Mouse (Mus musculus): ENCODE measurements around the gene Tmc5. TPM values are rescaled to one million over a fixed set of nuclear protein-coding genes. Genes with fewer than 3 reads are reported as not detected.

Tmc5 gene
- not detected for total RNA-seq (2023)

DNA sequence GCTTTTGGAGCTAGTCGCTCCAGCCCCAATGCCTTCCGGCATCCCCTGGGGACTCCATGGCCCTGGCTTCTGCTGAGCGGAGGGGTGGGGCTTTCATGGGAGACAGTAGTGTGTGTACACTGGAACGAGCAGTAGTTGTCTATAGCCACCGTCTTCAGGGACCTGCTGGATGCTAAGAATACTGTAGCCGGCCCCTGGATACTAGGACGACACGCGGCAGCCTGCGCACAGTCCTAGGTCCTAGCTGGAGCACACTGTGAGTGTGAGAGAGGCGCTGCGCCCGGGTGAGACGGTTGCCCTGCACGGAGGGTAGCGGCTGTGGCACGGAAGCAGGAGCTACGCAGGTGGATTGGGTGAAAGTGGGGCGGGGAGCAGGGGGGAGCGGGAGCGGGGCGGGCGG is at the start of gene Tmc5:
Gene Tmc5 (plus strand): TSS at position 97 of the 400 bp plus-strand sequence.

DNA sequence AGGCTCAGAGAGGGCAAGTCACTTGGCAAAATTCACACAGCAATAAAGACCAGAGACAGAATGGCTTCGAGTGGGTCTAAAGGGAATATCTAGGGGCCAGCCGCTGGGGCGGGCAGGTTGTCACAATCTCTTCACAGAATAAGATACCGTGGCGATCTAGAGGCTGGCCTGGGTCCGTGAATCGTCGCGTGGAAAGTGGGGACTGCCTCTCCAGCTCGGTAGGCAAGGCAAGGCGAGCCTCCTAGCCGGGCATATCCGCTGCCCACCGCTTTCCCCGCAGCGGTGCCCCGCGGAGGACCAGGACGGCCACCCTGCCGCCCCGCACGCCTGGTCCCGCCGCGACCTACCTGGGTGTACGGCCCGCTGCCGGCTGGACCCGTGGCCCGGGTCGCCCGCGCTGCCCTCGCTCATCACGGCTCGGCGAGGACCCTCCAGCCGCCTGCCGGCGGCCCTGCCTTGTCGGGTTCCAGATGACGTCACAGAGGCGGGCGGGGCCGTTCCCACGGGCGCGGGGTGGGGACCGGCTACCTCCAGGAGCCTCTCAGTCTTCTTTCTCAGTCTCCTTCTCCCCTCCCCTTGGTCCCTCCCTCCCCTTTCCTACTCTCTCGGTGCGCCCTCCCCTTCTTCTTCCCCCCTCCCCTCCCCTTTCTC is 12.7 kb upstream of the Tmc5 start, which contains the start of gene Tmc7:
Gene Tmc7 (minus strand): TSS at position 480 of the 651 bp plus-strand sequence.

DNA sequence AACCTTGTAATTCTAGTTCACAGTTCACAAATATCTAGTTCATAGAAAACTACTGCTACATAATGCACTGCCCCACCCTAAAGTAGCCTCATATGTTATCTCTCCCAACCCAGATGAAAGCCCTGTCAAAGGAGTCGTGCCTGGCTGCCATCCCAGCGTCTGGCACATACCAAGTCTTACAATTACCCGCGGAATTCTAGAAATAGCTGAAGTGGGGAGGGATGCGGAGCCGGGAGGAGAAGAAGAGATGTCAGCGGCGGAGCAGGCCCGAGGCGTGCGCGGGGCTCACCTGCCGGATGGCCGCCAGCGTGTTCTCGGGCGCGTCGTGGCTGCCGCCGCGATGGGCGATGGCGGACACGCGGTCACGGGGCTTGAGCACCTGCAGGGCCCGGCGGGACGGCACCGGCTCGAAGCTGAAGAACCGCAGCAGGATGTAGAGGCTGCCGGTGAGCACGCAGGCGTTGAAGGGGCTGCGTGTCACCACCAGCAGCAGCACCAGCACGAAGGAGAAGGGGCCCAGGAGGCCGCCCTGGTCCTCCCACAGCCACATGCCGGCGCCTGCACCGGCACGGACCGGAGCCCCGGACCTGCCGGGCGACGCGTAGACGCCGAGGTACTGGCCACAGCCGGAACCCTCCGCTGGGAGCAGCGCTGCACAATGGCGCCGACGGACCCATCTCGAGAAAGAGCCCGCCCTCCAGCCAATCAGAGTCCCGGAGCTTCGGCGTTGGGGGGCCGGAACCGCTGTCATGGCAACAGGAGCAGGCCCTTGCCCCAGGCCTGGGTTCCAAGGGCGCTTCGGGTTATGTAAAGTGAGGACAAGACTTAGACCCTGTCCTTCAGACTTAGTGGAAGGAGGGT is 108.2 kb downstream of the Tmc5 start, which contains the start of gene Gde1:
Gene Gde1 (minus strand): TSS at position 678 of the 861 bp plus-strand sequence.

DNA sequence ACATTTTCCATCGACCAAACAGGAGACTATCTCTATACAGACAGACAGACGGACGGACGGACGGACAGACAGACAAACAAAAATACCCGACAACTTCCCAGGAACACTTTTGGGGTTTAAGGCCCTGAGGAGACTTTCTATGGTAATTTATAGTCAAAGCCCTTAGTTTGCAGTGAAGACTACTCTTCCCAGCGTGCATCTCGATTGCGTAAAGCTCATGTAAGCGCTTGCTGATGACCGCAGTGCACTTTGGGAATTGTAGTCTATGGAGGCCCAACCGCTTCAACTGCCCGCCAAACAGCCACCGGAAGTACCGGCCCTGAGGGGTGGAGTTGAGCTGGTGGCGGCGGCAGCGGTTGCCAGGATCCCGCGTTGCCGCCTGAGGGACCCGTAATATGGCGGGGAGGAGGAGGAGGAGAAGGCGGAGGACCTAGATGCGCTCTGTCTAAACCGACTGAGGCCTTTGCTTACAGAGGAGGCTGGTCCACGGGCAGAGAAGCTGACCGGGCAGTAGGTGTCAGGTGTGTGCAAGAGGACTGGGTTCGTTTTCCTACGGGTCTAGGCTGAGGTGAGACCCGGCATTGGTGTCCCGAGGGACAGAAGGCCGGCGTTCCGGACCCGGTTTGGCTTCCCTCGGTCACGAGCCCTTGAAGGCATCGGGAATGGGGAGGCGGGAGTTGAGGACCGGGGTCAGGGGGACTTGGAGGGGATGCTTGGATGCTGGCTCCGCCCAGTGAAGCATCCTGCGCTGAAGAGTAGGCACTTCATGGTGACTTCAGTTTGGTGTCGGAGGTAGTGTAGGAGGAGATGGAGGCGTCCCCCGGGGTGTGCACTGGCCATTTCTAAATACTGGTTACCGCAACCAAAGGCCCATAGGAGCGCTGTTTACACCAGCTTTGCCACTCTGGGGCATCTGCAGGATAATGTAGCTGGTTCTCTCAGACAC is 115.4 kb downstream of the Tmc5 start, which contains the start of gene Ccp110:
Gene Ccp110 (plus strand): TSS at position 325 of the 946 bp plus-strand sequence.

Other genes starting within 250 kb of the Tmc5 start
- not detected for gene Syt17, start 149.1 kb upstream of the Tmc5 start, total RNA-seq (2023)
- gene Itpripl2, start 105.3 kb upstream of the Tmc5 start, total RNA-seq (2023), result 1 to 10 TPM in 1 of 2 experiments, under 1 TPM in 1; 0.99 to 1.3 TPM
- gene Coq7, start 63.9 kb upstream of the Tmc5 start, total RNA-seq (2023), result 1 to 10 TPM; 6.8 to 7.6 TPM
- gene Tmc7, start 12.6 kb upstream of the Tmc5 start, total RNA-seq (2023), result not detected
- 10 to 100 TPM; 33.0 to 35.3 TPM for gene Gde1, start 108.5 kb downstream of the Tmc5 start, total RNA-seq (2023)
- gene Ccp110, start 115.3 kb downstream of the Tmc5 start, total RNA-seq (2023), result 1 to 10 TPM; 9.3 to 9.5 TPM
- 10 to 100 TPM; 64.2 to 66.9 TPM for gene Vps35l, start 142.9 kb downstream of the Tmc5 start, total RNA-seq (2023)